Comparison of ENCODE assay signal across 8 mouse cellular contexts in the genomic region with DNA sequence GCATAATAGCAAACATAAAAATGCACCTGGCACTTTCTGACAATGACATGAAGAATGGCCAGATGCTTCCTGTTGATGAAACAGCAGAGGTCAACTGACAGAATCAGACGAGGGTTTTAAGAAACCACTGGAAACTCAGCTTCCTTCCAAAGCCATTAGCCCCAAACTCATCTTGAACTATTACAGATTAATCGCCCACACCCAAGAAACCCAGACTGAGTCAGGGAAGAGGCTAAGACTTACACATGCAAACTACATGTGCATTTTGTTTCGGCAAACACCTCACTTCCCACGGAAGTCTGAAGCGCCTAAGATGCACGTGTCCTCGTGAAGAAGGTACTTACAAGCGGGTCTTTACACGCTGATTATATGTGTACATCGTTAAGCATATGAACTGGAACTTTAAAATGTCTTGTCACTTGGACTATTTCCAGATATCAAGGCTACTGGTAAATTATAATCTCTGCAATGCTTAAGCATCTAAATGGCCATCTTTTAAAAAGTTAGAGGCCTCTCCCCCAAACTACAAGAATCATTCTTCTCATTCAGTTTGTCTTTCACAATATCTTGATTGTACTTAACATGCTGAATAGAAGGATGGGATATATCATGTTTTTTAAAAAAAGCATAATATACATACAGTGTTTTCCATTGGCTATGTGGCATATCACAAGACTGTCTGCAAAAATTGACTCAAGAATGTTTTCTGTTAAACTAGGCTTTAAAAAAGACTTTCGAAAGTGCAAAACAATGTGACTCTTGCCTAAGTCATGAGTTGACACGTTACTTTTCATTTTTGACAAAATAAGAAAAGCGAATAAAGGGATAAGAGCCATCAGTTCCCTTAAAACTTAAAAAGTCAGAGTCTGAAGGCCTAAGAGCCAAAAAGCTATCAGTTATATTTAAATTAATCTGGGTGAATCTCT. TPM values are rescaled to one million over a fixed set of nuclear protein-coding genes. Genes with fewer than 3 reads are reported as not detected.
DNase-seq lines count a peak whose midpoint lies in the region; ATAC-seq and TF ChIP-seq lines count a peak whose summit lies in the region.

No protein-coding gene starts in this region.

- no peak for TF ChIP-seq CTCF in stomach, postnatal 0 days (IDR thresholded peaks at IDR 0.05; ENCODE audit: low read depth)

- H3K27me3 ChIP-seq in heart, embryonic 12.5 days (replicated peaks), result no peaks in the 10 kb centered on the region
- H3K27me3 ChIP-seq in forebrain, embryonic 11.5 days (ENCODE audit: control insufficient read depth, insufficient read depth, low read length), result no peaks in the 10 kb centered on the region
- H3K27me3 ChIP-seq in liver, embryonic 11.5 days (replicated peaks; ENCODE audit: control insufficient read depth, insufficient read depth, low read length), result no peaks in the 10 kb centered on the region
- no peaks in the 10 kb centered on the region for H3K27me3 ChIP-seq in stomach, postnatal 0 days (ENCODE audit: control insufficient read depth, insufficient read depth, low read length)

- TF ChIP-seq EP300 in stomach, postnatal 0 days (optimal IDR thresholded peaks at IDR 0.05), result no peak

- ATAC-seq in heart, embryonic 12.5 days (ENCODE audit: insufficient number of reproducible peaks, low FRiP score), result no peak
- ATAC-seq in CD4-positive, CD25-positive, alpha-beta regulatory T cell, adult 4 months, result peak; percentile 29
- ATAC-seq in forebrain, embryonic 11.5 days (replicated peaks; ENCODE audit: low FRiP score), result no peak
- ATAC-seq in liver, embryonic 11.5 days (replicated peaks; ENCODE audit: low FRiP score), result no peak
- ATAC-seq in stomach, postnatal 0 days (ENCODE audit: low FRiP score, low TSS enrichment), result no peak
- ATAC-seq in monocyte, adult 5-6 weeks (replicated peaks; ENCODE audit: insufficient number of reproducible peaks, low FRiP score, low TSS enrichment, poor library complexity, severe bottlenecking), result no peak

- H3K9me3 ChIP-seq in heart, embryonic 12.5 days (replicated peaks), result no peaks in the 10 kb centered on the region
- no peaks in the 10 kb centered on the region for H3K9me3 ChIP-seq in forebrain, embryonic 11.5 days (ENCODE audit: control insufficient read depth, low read length)
- no peaks in the 10 kb centered on the region for H3K9me3 ChIP-seq in liver, embryonic 11.5 days (ENCODE audit: control insufficient read depth, low read length)
- H3K9me3 ChIP-seq in stomach, postnatal 0 days (ENCODE audit: control insufficient read depth, low read length), result no peaks in the 10 kb centered on the region

- H3K4me1 ChIP-seq in heart, embryonic 12.5 days (replicated peaks), result peaks cover 13% of the 10 kb centered on the region
- peaks cover 3% of the 10 kb centered on the region; the same call in 1 of the 2 replicates for H3K4me1 ChIP-seq in forebrain, embryonic 11.5 days (replicated peaks; ENCODE audit: control insufficient read depth, insufficient read depth, low read length)
- peaks cover 9% of the 10 kb centered on the region for H3K4me1 ChIP-seq in liver, embryonic 11.5 days (replicated peaks; ENCODE audit: control insufficient read depth, insufficient read depth, low read length)
- no peaks in the 10 kb centered on the region; the same call in 1 of the 2 replicates for H3K4me1 ChIP-seq in stomach, postnatal 0 days (replicated peaks; ENCODE audit: control insufficient read depth, insufficient read depth)

- H3K9ac ChIP-seq in heart, embryonic 12.5 days, result peak overlapping the region; percentile 99
- H3K9ac ChIP-seq in forebrain, embryonic 11.5 days (ENCODE audit: low read length), result peak overlapping the region; percentile 100
- H3K9ac ChIP-seq in liver, embryonic 11.5 days (ENCODE audit: low read depth, low read length), result peak overlapping the region; percentile 99
- H3K9ac ChIP-seq in stomach, postnatal 0 days (ENCODE audit: low read length), result peak overlapping the region; percentile 100

- H3K36me3 ChIP-seq in heart, embryonic 12.5 days, result peaks cover 2% of the 10 kb centered on the region; the same call in 1 of the 2 replicates
- H3K36me3 ChIP-seq in forebrain, embryonic 11.5 days (ENCODE audit: control insufficient read depth, insufficient read depth, low read length), result no peaks in the 10 kb centered on the region; the same call in 1 of the 2 replicates
- no peaks in the 10 kb centered on the region for H3K36me3 ChIP-seq in liver, embryonic 11.5 days (ENCODE audit: control insufficient read depth, insufficient read depth, low read length)
- H3K36me3 ChIP-seq in stomach, postnatal 0 days (ENCODE audit: control insufficient read depth, insufficient read depth, low read length), result no peaks in the 10 kb centered on the region

- peak overlapping the region; percentile 83 for H3K4me2 ChIP-seq in heart, embryonic 12.5 days
- peak overlapping the region; percentile 74 for H3K4me2 ChIP-seq in forebrain, embryonic 11.5 days (ENCODE audit: low read depth, low read length, severe bottlenecking)
- peak overlapping the region; percentile 77 for H3K4me2 ChIP-seq in liver, embryonic 11.5 days
- H3K4me2 ChIP-seq in stomach, postnatal 0 days (replicated peaks; ENCODE audit: low read depth), result peak overlapping the region; percentile 71

- DNase-seq in heart, postnatal 25 days (ENCODE audit: low spot score), result no peak
- DNase-seq in forebrain, embryonic 11.5 days (ENCODE audit: low spot score), result no peak
- no peak for DNase-seq in liver, embryonic 11.5 days (ENCODE audit: low spot score)
- DNase-seq in stomach, postnatal 0 days (ENCODE audit: low spot score), result no peak
- no peak for DNase-seq in adrenal gland, adult 2 months

- peak overlapping the region; percentile 100; the same call in 1 of the 2 replicates for H3K27ac ChIP-seq in heart, embryonic 12.5 days (ENCODE audit: poor library complexity, severe bottlenecking)
- peak overlapping the region; percentile 100; the same call in 1 of the 2 replicates for H3K27ac ChIP-seq in forebrain, embryonic 11.5 days (ENCODE audit: low read depth, low read length)
- peak overlapping the region; percentile 100 for H3K27ac ChIP-seq in liver, embryonic 11.5 days (ENCODE audit: low read depth, low read length)
- H3K27ac ChIP-seq in stomach, postnatal 0 days (replicated peaks), result peak overlapping the region; percentile 100; the same call in 1 of the 2 replicates

- WGBS in heart, embryonic 12.5 days, result 63% methylated on average over 13 of the region's 13 CpGs
- 76% methylated on average over 13 of the region's 13 CpGs for WGBS in forebrain, embryonic 11.5 days
- WGBS in liver, embryonic 11.5 days, result 37% methylated on average over 13 of the region's 13 CpGs
- WGBS in stomach, postnatal 0 days, result 49% methylated on average over 13 of the region's 13 CpGs

- intact Hi-C loops in heart, postnatal 25 days (cut with DNase I), result loop anchor here (2.0 kb wide), 1 partner anchor 33 kb away; a partner anchor contains a TSS

- H3K4me3 ChIP-seq in heart, embryonic 12.5 days, result peak overlapping the region; percentile 99
- H3K4me3 ChIP-seq in forebrain, embryonic 11.5 days (ENCODE audit: low read depth, low read length), result peak overlapping the region; percentile 97
- H3K4me3 ChIP-seq in liver, embryonic 11.5 days (ENCODE audit: low read depth, low read length), result peak overlapping the region; percentile 99
- H3K4me3 ChIP-seq in stomach, postnatal 0 days (ENCODE audit: low read depth, low read length), result peak overlapping the region; percentile 98

RNA-seq across cellular contexts. Expression of a gene that starts 2.6 kb away (rescaled TPM):
- 38.8 and 39.0 TPM in 2 replicates for polyA plus RNA-seq in heart, embryonic 12.5 days (2016; fragmentation: Nextera tagmentation; extraction: Ambion mirVana)
- 10 to 100 TPM; 13.0 to 16.0 TPM for total RNA-seq in heart, postnatal 25 days (2021)
- polyA plus RNA-seq in CD4-positive, CD25-positive, alpha-beta regulatory T cell, adult 4 months (2017; shearing (Covaris generic)), result 10 to 100 TPM; 55.8 to 63.8 TPM
- polyA plus RNA-seq in forebrain, embryonic 11.5 days (2014; fragmentation: Nextera tagmentation; extraction: Ambion mirVana), result 78.5 and 87.1 TPM in 2 replicates
- polyA plus RNA-seq in liver, embryonic 11.5 days (2014; fragmentation: Nextera tagmentation; extraction: Ambion mirVana), result 41.0 and 46.4 TPM in 2 replicates
- polyA plus RNA-seq in stomach, postnatal 0 days (2015; fragmentation: Nextera tagmentation; extraction: Ambion mirVana), result 15.9 and 17.1 TPM in 2 replicates
- 22.6 to 29.9 TPM (median 25.9 TPM) in 3 replicates for total RNA-seq in monocyte, adult 5-6 weeks (2017)
- 10 to 100 TPM; 14.9 to 22.3 TPM for total RNA-seq in adrenal gland, adult 2 months (2021)
- 1.9 and 4.1 TPM in 2 replicates for polyA plus RNA-seq in adrenal gland, adult 2 months (2012; rRNA removed)

RNA-seq across cellular contexts. Expression of a gene that starts 33.5 kb away (rescaled TPM):
- polyA plus RNA-seq in heart, embryonic 12.5 days (2016; fragmentation: Nextera tagmentation; extraction: Ambion mirVana), result 37.5 and 39.1 TPM in 2 replicates
- total RNA-seq in heart, postnatal 25 days (2021), result 10 to 100 TPM; 27.9 to 28.4 TPM
- 10 to 100 TPM; 38.8 to 52.2 TPM for polyA plus RNA-seq in CD4-positive, CD25-positive, alpha-beta regulatory T cell, adult 4 months (2017; shearing (Covaris generic))
- 45.7 and 50.6 TPM in 2 replicates for polyA plus RNA-seq in forebrain, embryonic 11.5 days (2014; fragmentation: Nextera tagmentation; extraction: Ambion mirVana)
- polyA plus RNA-seq in liver, embryonic 11.5 days (2014; fragmentation: Nextera tagmentation; extraction: Ambion mirVana), result 38.3 and 42.4 TPM in 2 replicates
- 19.1 and 19.2 TPM in 2 replicates for polyA plus RNA-seq in stomach, postnatal 0 days (2015; fragmentation: Nextera tagmentation; extraction: Ambion mirVana)
- total RNA-seq in monocyte, adult 5-6 weeks (2017), result 72.0 to 89.6 TPM (median 77.6 TPM) in 3 replicates
- total RNA-seq in adrenal gland, adult 2 months (2021), result 10 to 100 TPM; 72.7 to 79.8 TPM
- polyA plus RNA-seq in adrenal gland, adult 2 months (2012; rRNA removed), result 10.8 and 13.2 TPM in 2 replicates

RNA-seq across cellular contexts. Expression of a gene that starts 54.5 kb away (rescaled TPM):
- polyA plus RNA-seq in heart, embryonic 12.5 days (2016; fragmentation: Nextera tagmentation; extraction: Ambion mirVana), result 3.1 and 3.4 TPM in 2 replicates
- 1 to 10 TPM; 1.5 to 1.8 TPM for total RNA-seq in heart, postnatal 25 days (2021)
- under 1 TPM; 0.42 to 0.61 TPM for polyA plus RNA-seq in CD4-positive, CD25-positive, alpha-beta regulatory T cell, adult 4 months (2017; shearing (Covaris generic))
- 0.72 and 0.75 TPM in 2 replicates for polyA plus RNA-seq in forebrain, embryonic 11.5 days (2014; fragmentation: Nextera tagmentation; extraction: Ambion mirVana)
- polyA plus RNA-seq in liver, embryonic 11.5 days (2014; fragmentation: Nextera tagmentation; extraction: Ambion mirVana), result 7.4 and 9.4 TPM in 2 replicates
- 2.9 and 3.4 TPM in 2 replicates for polyA plus RNA-seq in stomach, postnatal 0 days (2015; fragmentation: Nextera tagmentation; extraction: Ambion mirVana)
- 27.7 to 79.7 TPM (median 71.5 TPM) in 3 replicates for total RNA-seq in monocyte, adult 5-6 weeks (2017)
- 10 to 100 TPM in 1 of 2 experiments, 1 to 10 TPM in 1; 2.0 to 51.8 TPM for total RNA-seq in adrenal gland, adult 2 months (2021)
- polyA plus RNA-seq in adrenal gland, adult 2 months (2012; rRNA removed), result 6.9 and 10.2 TPM in 2 replicates
